Mouse (Mus musculus) bone marrow, adult 2 months (tissue): ENCODE results near the gene AI837181.

Experiments used
- CTCF ChIP-seq: fragments of 200-500 bp; IDR thresholded peaks from 2 replicates; pipeline ENCODE4 v1.5.1; 2011; ENCODE audit warnings: low read length, control low read depth; ENCODE audit not compliant: control insufficient read depth, insufficient read depth
- POLR2A ChIP-seq: fragments of 200-500 bp; IDR thresholded peaks from 2 replicates; pipeline ENCODE4 v1.6.1; 2011; ENCODE audit warnings: low read depth, mild to moderate bottlenecking, control low read depth, low read length, borderline replicate concordance; ENCODE audit not compliant: control insufficient read depth

- TF ChIP-seq CTCF = no peak
- TF ChIP-seq POLR2A = no peak
These were observed 30.8 kb upstream of the AI837181 start for GRCm38 (mm10) chr19:5394168-5394567.
